Comparison of ENCODE assay signal across 29 mouse cellular contexts in genomic region chr7:84451681-84452080, GRCm38 (mm10). TPM values are rescaled to one million over a fixed set of nuclear protein-coding genes. Genes with fewer than 3 reads are reported as not detected.
"Had no signal": no experiment of that assay in that cellular context is flagged by ENCODE, and none has a peak within 500 bp of the region (broad histone marks: within the 10 kb centered on the region; RNA-seq: fewer than 3 reads in every experiment).

No protein-coding gene starts in this region.

- DNase-seq: heart, postnatal 10 days; heart, postnatal 14 days; heart, postnatal 36 days; heart, postnatal 4 days; kidney, adult 11 months; kidney, adult 18-20 months; kidney, adult 2 months; kidney, adult 8-10 months; kidney, adult 9 months; kidney, postnatal 10 days; kidney, postnatal 14 days; kidney, postnatal 25 days; kidney, postnatal 36 days; kidney, postnatal 4 days; layer of hippocampus, adult 9-11 months had no signal

- H3K27ac ChIP-seq: heart, embryonic 10.5 days; heart, embryonic 13.5 days; heart, embryonic 15.5 days; hindbrain, embryonic 10.5 days; hindbrain, embryonic 12.5 days; hindbrain, embryonic 13.5 days; hindbrain, embryonic 14.5 days; hindbrain, embryonic 15.5 days; hindbrain, postnatal 0 days; intestine, embryonic 15.5 days; kidney, embryonic 15.5 days; kidney, postnatal 0 days had no signal

- H3K4me3 ChIP-seq: heart, embryonic 10.5 days; heart, embryonic 12.5 days; heart, embryonic 13.5 days; heart, embryonic 15.5 days; hindbrain, embryonic 10.5 days; hindbrain, embryonic 12.5 days; hindbrain, embryonic 13.5 days; hindbrain, embryonic 15.5 days; intestine, embryonic 15.5 days; kidney, embryonic 15.5 days had no signal

RNA-seq across cellular contexts. Expression of gene Arnt2, which starts 41.7 kb away (rescaled TPM):
- total RNA-seq: hematopoietic stem cell, adult 5-6 weeks had no signal
